Mouse (Mus musculus) stomach, postnatal 0 days (tissue): ENCODE results near the gene Ccna2. TPM values are rescaled to one million over a fixed set of nuclear protein-coding genes. Genes with fewer than 3 reads are reported as not detected.

Experiments used
- ATAC-seq: fragments of 200-750 bp; cut with Nextera tagmentation; 2 replicates; pipeline ENCODE4 v1.8.0; 2017; ENCODE audit not compliant: low FRiP score, low TSS enrichment
- DNase-seq: peaks from one replicate; pipeline ENCODE4 v3.0.0-alpha.2; 2016; ENCODE audit warnings: low spot score
- H3K27ac ChIP-seq: fragments of 300-500 bp; sonication (generic); replicated peaks from 2 replicates; pipeline ENCODE4 v1.5.1; 2014; ENCODE audit warnings: mild to moderate bottlenecking, control low read depth
- H3K27me3 ChIP-seq: fragments of 300-500 bp; sonication (generic); 2 replicates; pipeline ENCODE4 v1.6.1; 2014; ENCODE audit warnings: low read length; ENCODE audit not compliant: control insufficient read depth, insufficient read depth
- H3K36me3 ChIP-seq: fragments of 300-500 bp; sonication (generic); 2 replicates; pipeline ENCODE4 v1.6.1; 2014; ENCODE audit warnings: low read length, mixed read lengths; ENCODE audit not compliant: control insufficient read depth, insufficient read depth
- H3K4me1 ChIP-seq: fragments of 300-500 bp; sonication (generic); replicated peaks from 2 replicates; pipeline ENCODE4 v1.6.1; 2014; ENCODE audit warnings: antibody characterized with exemption; ENCODE audit not compliant: control insufficient read depth, insufficient read depth
- H3K4me2 ChIP-seq: fragments of 300-500 bp; sonication (generic); replicated peaks from 2 replicates; pipeline ENCODE4 v1.6.1; 2014; ENCODE audit warnings: low read depth, mild to moderate bottlenecking, control low read depth, moderate library complexity
- H3K4me3 ChIP-seq: fragments of 300-500 bp; sonication (generic); 2 replicates; pipeline ENCODE4 v1.5.1; 2014; ENCODE audit warnings: low read depth, low read length, control low read depth
- H3K9ac ChIP-seq: fragments of 300-500 bp; sonication (generic); 2 replicates; pipeline ENCODE4 v1.6.1; 2014; ENCODE audit warnings: mild to moderate bottlenecking, low read length, control low read depth, mixed read lengths
- H3K9me3 ChIP-seq: fragments of 300-500 bp; sonication (generic); 2 replicates; pipeline ENCODE4 v1.6.1; 2016; ENCODE audit warnings: low read length; ENCODE audit not compliant: control insufficient read depth
- CTCF ChIP-seq: IDR thresholded peaks from 2 replicates; pipeline ENCODE4 v1.5.1; 2016; ENCODE audit warnings: antibody characterized with exemption, low read depth, mild to moderate bottlenecking, moderate library complexity
- EP300 ChIP-seq: optimal IDR thresholded peaks from 2 replicates; pipeline ENCODE3; 2016; ENCODE audit warnings: antibody characterized with exemption
- WGBS: fragments of 180-500 bp; shearing (Covaris S2); extraction: QIAGEN DNeasy Blood & Tissue Kit; methylation state at CpG from one replicate; pipeline ENCODE4 v1.1.7; 2014; 5-methylcytosine and 5-hydroxymethylcytosine counted together
- polyA plus RNA-seq: library from polyadenylated mRNA; unstranded; fragments of >200 nt; fragmentation: Nextera tagmentation; extraction: Ambion mirVana; gene quantifications from 2 replicates; pipeline ENCODE4 v1.2.1, GENCODE M21; 2015

The Ccna2 gene
- polyA plus RNA-seq, 1 experiment from 2014 or later: 40.4 TPM

DNA sequence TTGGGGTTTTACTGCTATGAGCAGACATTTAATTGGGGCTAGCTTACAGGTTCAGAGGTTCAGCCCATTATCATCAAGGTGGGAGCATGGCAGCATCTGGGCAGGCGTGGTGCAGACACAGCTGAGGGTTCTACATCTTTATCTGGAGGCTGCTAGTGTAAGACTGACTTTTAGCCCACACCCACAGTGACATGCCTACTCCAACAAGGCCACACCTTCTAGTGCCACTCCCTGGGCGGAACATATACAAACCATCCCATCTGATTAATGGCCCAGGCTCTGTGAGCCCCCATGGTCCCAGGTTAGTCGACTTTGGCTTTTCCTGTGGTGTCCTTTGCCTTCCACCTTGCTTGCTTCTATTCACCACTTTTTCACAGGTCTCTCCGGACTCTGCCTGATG is 12.3 kb downstream of the Ccna2 start:
- H3K27ac ChIP-seq: no peak overlapping the region
- no peaks in the 10 kb centered on the region for H3K27me3 ChIP-seq
- ATAC-seq (no peak), DNase-seq (no peak)
- no peaks in the 10 kb centered on the region for H3K9me3 ChIP-seq
- WGBS: 68% methylated on average over 4 of the region's 4 CpGs
- TF ChIP-seq CTCF (no peak), EP300 (no peak)
- no peak overlapping the region for H3K4me3 ChIP-seq
- H3K36me3 ChIP-seq: peaks cover 25% of the 10 kb centered on the region; the same call in 1 of the 2 replicates
- no peaks in the 10 kb centered on the region for H3K4me1 ChIP-seq
- H3K4me2 ChIP-seq: no peak overlapping the region
- no peak overlapping the region for H3K9ac ChIP-seq

DNA sequence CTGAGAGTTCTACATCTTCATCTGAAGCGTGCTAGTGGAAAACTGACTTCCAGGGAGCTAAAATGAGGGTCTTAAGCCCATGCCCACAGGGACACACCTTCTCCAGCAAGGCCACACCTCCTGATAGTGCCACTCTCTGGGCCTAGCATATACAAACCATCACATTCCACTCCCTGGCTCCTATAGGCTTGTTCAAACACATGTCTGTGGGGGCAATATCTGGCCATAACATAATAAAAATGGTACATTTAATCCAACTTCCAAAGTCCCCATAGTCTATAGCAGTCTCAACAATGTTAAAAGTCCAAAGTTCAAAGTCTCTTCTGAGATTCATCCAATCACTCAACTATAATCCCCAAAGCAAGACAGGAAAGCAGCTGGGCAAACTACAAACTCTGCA is 14.3 kb downstream of the Ccna2 start:
- no peak overlapping the region for H3K4me3 ChIP-seq
- no peaks in the 10 kb centered on the region for H3K9me3 ChIP-seq
- H3K27ac ChIP-seq: no peak overlapping the region
- H3K9ac ChIP-seq: no peak overlapping the region
- H3K27me3 ChIP-seq: no peaks in the 10 kb centered on the region
- WGBS: 91% methylated on average over 1 of the region's 1 CpGs
- TF ChIP-seq EP300 (no peak), CTCF (no peak)
- peaks cover 21% of the 10 kb centered on the region; the same call in 1 of the 2 replicates for H3K36me3 ChIP-seq
- ATAC-seq (no peak), DNase-seq (no peak)
- no peak overlapping the region for H3K4me2 ChIP-seq
- H3K4me1 ChIP-seq: no peaks in the 10 kb centered on the region

GRCm38 (mm10) chr3:36552406-36553047 is 19.4 kb downstream of the Ccna2 start, which contains the start of gene Exosc9:
Exosc9 (plus strand) TSS chr3:36552606.
- peak; percentile 94 for DNase-seq
- H3K27ac ChIP-seq: peak within 1 kb of the TSS; percentile 53; the same call in 1 of the 2 replicates
- TF ChIP-seq CTCF: no peak
- no peak for TF ChIP-seq EP300
- WGBS: under 1% methylated on average over 39 of the region's 39 CpGs
- no peaks in the 10 kb centered on the region for H3K9me3 ChIP-seq
- ATAC-seq: peak; percentile 93
- peak within 1 kb of the TSS; percentile 83 for H3K4me3 ChIP-seq
- H3K4me1 ChIP-seq: no peaks in the 10 kb centered on the region
- H3K36me3 ChIP-seq: peaks cover 16% of the 10 kb centered on the region; the same call in 1 of the 2 replicates
- H3K4me2 ChIP-seq: peak within 1 kb of the TSS; percentile 85
- no peaks in the 10 kb centered on the region for H3K27me3 ChIP-seq
- H3K9ac ChIP-seq: peak within 1 kb of the TSS; percentile 78

- Histone ChIP-seq H3K9me3 (no peaks in the 10 kb centered on the region), H3K4me3 (peak overlapping the region; percentile 83), H3K4me2 (peak overlapping the region; percentile 85), H3K9ac (peak overlapping the region; percentile 78), H3K4me1 (no peaks in the 10 kb centered on the region), H3K36me3 (peaks cover 14% of the 10 kb centered on the region; the same call in 1 of the 2 replicates), H3K27me3 (no peaks in the 10 kb centered on the region), H3K27ac (peak overlapping the region; percentile 20; the same call in 1 of the 2 replicates)
- TF ChIP-seq EP300 (no peak), CTCF (no peak)
- DNase-seq (no peak), ATAC-seq (no peak; the same call in none of the 2 replicates)
- WGBS: 15% methylated on average over 12 of the region's 12 CpGs
These were observed 20.0 kb downstream of the Ccna2 start for GRCm38 (mm10) chr3:36551851-36552384.

DNA sequence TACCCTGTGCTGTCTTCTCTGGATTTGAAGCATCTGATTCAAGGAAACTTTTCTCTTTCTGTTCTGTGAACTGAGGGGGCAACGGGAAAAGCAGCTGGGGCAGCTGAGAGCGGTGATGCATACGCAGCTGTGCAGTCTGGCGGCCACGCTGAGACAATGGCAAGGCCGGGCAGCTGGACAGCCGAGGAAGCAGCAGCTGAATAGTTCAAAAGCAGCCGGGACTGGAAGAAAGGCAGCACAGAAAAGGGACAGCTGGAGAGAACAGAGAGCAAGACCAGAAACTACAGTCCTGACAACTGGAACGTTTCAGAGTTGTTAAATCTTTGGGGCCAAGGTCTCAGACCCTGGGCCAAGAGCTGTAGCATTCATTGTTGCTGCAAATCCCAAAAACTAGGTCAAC is 20.6 kb downstream of the Ccna2 start:
- peak; percentile 4; the same call in 1 of the 2 replicates for ATAC-seq
- Histone ChIP-seq H3K36me3 (peaks cover 14% of the 10 kb centered on the region; the same call in 1 of the 2 replicates), H3K4me3 (no peak overlapping the region)

DNA sequence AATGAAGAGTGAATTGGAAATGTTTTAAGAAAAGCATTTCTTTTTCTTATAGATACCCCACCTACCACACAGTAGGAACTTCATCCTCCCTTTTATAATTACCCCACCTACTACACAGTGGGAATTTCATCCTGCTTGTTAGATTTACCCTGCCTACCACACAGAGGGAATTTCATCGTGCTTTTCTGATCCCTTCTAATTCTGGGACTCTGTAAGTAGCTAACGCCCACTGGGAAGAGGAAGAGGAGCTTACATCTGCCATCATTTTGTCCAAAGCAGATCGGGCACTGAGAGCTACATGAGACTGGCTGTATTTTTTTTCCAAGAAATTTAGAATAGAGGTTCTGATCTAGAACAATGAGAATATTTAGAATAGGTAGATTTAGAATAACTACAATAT is 27.0 kb downstream of the Ccna2 start:
- no peak for ATAC-seq
- H3K4me2 ChIP-seq: no peak overlapping the region
- H3K27ac ChIP-seq: no peak overlapping the region
- 74% methylated on average over 3 of the region's 3 CpGs for WGBS
- H3K36me3 ChIP-seq: no peaks in the 10 kb centered on the region
- H3K9ac ChIP-seq: no peak overlapping the region
- H3K9me3 ChIP-seq: no peaks in the 10 kb centered on the region
- no peak for DNase-seq
- TF ChIP-seq CTCF (no peak), EP300 (no peak)
- no peak overlapping the region for H3K4me3 ChIP-seq
- no peaks in the 10 kb centered on the region for H3K27me3 ChIP-seq
- H3K4me1 ChIP-seq: no peaks in the 10 kb centered on the region

More for the DNA sequence above, 20.6 kb downstream of the Ccna2 start:
- H3K4me1 ChIP-seq: no peaks in the 10 kb centered on the region
- TF ChIP-seq EP300: no peak
- no peak for TF ChIP-seq CTCF
- H3K9me3 ChIP-seq: no peaks in the 10 kb centered on the region
- peak; percentile 24 for DNase-seq
- no peak overlapping the region for H3K9ac ChIP-seq
- peak overlapping the region; percentile 85 for H3K4me2 ChIP-seq
- no peak overlapping the region for H3K27ac ChIP-seq
- 42% methylated on average over 9 of the region's 9 CpGs for WGBS
- H3K27me3 ChIP-seq: no peaks in the 10 kb centered on the region
